Mouse (Mus musculus) thymus, adult 18-20 months (tissue): ENCODE data around the gene Atg2a.

ENCODE experiments used
- DNase-seq, 2 experiments: peaks; one replicate each; pipeline ENCODE4 v3.0.0; 2022; ENCODE audit warnings: mixed read lengths in 2 of 2

Gene Atg2a

DNA sequence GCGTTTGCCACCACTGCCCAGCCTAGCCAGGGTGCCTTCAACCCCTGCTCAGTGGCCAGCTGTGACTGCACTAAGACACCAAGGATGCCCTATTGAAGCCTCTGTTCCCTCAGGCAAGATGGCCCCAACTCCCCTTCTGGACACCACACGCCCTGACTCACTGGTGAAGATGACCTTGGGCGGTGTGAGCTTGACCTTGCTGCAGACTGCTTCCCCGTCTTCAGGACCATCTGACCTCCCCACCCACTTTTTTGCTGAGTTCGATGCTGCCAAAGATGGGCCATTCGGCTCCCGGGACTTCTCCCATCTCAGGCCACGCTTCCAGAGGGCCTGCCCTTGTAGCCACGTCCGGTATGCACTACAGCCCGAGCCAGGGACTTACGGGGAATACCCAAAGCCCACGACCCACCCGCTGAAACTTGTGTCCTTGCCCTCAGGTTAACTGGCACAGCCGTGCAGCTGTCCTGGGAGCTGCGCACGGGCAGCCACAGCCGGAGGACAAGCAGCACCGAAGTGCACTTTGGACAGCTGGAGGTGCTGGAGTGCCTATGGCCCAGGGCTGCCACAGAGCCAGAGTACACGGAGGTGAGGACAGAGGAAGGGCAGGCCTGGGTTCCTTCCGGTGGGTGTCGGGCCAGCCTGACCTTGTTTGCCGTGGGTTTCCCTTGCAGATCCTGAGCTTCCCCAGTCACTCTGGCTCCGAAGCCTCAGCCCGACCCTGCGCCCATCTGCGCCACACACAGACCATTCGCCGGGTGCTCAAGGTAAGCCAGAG lies 6.2 kb downstream of the Atg2a start:
- no peak for DNase-seq

DNA sequence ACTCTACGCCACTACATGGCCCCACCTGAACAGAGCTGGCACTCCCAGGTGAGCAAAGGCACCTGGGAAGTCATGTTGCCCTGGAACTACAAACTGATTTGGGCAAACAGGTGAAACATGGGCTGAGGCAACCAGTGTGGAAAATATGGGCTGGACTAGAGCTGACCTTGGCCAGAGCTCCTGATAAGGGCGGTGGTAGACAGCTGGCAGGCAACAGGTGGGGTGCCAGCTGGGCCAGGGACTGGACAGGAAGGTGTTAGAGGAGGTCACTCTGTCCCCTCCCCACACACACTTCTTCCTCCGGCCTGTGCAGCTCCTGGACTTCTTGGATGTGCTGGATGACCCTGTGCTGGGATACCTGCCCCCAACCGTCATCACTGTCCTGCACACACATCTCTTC lies 11.6 kb downstream of the Atg2a start:
- DNase-seq: no peak

DNA sequence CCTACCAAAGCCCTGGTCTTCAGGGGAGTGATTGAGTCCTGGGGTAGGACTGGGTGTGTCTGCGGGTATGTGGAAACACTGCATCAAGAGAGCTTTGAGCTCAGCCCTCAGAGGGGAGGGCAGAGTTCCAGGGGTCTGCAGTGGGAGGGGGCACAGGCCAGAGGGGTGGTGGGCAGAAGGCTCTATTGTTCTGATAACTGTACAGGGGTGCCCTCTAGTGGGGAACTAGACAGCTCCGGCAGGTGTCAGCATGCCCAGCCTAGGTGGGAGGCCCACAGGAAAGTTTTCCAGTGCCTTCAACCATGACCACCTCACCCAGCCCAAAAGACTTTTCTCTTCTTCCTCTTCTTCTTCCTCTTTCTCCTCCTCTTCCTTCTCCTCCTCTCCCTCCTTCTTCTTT lies 19.0 kb downstream of the Atg2a start:
- DNase-seq: no peak

DNA sequence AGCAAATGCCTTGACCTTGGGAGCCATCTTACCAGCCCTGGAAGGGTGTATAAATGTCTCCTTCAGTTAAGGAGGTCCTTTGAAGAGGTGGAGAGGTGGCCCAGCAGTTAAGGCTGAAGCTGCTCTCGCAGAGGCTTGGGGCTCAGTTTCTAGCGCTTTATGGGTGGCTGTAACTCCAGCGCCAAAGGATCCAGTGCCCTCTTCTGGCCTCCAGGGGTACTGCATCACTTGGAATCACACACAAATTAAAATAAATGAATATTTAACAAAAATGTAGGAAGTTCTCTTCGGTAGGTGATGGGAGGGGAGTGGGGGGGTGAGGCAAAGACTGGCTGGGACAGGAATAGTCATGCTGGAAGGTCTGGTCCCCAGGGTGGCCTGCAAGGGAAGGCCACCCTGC lies 19.5 kb downstream of the Atg2a start:
- DNase-seq: no peak

DNA sequence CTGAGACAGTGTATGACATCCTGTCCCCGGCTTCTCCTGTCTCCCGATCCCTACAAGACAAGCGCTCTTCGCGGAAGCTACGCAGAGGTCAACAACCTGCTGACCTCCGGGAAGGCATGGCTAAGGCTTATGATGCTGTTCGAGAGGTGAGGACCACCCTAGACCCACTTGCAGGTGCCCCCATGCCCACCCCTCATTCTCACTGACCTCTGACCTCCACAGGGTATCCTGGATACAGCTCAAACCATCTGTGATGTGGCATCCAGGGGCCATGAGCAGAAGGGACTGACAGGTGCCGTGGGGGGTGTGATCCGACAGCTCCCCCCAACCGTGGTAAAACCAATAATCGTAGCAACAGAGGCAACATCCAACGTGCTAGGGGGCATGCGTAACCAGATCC lies 19.9 kb downstream of the Atg2a start:
- DNase-seq: no peak

DNA sequence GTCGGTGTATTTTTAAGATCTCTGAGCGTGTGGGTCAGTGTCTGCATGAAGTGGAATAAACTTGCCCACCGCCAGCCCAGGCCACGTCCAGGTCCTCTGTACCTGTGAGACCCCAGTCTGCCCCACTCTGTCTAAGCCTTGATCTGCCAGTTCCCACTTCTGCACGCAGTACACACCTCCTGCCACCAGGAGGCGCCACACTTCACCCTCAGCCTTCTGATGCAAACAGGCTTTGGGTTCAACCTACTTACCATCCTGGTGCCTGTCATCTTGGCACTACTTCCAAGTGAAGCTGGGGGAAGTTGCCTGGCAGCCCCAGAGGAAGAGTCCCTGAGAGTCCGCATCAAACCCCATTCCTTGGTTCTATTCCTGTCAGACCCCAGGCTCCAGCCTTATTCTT lies 20.8 kb downstream of the Atg2a start:
- peak; percentile 52 to 53 for DNase-seq

DNA sequence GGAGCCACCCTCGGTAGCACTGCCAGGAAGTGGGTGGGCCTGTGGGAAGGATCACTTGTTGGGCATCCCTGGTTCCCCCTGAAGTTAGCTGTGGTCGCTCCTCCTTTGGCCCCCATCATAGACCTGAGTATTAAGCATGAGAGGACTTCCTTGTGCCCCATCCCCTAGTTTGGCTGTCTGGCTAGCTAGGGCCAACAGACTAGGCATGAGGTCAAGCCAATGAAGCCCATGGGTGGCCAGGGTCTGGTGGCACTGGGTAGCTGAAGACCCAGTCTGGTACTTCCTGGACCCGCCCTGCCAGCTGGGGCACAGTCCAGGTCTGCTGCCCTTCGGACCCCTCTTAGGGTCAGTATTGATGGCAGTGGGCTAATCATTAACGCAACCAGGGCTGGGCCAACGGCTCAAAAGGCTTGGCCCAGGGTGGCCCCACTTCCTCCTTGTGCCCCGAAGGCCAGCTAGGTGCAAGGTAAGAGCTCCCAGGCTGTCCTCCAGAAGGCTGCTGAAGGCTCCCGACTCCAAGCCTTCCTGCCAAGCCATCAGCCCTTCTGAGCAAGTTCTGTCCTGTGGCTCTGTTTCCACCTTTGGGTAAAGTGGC lies 21.5 kb downstream of the Atg2a start:
- no peak for DNase-seq

DNA sequence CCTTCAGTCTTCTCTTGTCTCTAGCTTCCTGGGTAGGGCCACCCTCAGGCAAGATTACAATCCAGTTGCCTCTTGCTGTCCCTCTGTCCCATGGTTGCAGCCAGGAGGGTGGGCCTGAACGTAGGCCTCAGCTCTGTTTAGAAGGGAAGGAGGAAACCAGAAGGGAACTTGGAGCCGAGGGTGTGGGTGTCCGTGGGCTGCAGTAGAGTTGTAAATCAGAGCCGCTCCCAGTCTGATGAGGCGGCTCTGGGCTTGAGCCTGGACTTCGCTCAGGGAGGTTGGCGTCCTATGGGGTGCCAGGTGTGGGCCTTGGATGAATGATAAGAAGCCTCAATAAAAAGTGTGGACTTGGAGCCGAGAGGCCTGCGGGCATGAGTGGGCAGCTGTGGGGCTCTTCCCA lies 22.7 kb downstream of the Atg2a start:
- DNase-seq: no peak

DNA sequence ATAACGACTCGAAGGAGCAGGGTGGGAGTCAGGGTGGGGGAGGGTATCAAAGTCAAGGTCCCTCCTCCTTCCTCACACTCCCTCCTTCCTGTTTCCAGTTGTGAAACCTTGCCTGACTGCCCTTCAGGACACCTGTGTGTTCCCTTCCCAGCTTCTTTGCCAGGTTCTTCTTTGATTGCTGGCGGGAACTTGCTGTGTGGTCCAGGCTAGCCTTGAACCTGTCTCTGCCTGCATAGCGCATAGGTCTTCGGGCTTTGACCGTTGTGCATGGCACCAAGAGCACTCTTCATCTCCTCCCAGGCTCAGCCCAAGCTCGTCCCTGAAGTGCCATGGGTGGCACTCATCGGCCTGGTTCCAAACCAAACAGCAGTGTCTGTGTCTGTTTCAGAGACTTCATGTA lies 23.5 kb downstream of the Atg2a start:
- DNase-seq: no peak

DNA sequence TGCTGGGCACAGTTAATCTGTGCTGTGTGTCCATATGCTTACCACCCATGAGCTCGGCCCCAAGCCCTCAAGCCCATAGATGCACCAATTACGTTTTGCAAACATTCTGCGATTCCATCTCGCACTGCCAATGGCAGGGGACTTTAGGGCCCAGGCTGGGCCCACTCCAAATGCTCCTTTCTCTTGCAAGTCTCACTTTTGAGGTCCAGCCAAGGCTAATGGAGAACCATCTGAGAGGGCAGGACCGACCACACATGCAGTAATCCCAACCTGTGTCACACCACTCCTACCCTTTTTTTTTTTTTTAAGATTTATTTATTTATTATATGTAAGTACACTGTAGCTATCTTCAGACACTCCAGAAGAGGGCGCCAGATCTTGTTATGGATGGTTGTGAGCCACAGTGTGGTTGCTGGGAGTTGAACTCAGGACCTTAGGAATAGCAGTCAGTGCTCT lies 24.3 kb downstream of the Atg2a start:
- no peak for DNase-seq

DNA sequence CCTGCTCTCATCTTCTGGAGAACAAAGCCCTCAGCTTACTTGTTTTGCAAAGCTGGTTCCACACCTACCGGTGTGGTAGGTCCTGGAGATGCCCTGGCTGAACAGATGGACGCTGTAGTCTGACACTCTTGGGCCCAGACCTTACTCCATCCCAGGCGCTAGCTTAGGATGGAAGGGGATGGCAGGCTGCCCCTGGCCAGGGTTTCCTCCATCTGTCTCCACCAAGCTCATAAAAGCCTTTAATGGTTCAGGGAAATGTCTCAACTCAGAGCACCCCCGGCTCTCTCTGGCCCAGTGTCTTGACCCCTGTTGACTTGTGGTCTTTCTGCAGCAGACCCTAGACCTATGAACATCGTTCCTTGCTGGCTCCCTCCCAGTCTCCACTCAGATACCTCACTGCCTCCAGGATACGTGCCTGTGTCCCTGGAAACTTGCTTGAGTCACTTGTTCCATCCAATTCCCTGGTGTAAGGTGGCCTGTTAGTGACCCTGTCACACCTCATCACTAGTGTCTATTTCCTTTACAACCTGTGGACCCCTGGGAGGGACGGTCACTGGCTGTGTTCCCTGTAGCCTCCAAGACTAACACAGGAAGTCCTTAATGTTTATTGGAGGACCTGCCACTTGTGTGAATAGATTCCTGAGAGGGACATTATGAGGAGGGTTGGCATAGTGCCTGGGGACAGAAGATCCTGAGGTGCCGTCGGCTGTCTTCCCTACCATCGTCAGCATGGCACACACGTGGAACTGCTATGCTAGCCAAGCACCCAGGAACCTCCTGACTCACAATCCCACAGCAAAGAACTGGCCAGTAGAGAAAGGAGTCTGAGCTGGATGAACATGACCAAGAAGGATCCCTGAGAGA lies 26.1 kb downstream of the Atg2a start:
- no peak for DNase-seq

DNA sequence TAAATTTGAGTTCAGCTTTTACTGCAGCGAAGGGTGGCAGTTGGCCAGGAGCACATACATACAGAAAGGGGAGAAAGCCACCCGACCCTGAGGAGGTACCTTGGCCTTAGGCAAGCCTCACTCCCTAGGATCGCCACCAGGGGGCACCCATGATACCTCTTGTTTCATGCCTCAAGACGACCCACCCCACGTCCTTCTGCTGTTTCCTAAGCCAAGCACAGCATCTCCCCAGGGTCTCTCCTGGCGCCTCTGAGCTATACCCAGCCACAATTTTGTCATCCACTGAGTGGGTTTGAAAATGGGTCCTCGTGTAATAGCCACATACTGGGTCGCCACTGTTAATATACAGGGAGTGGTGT lies 26.7 kb downstream of the Atg2a start:
- peak; percentile 64 to 72 for DNase-seq

DNA sequence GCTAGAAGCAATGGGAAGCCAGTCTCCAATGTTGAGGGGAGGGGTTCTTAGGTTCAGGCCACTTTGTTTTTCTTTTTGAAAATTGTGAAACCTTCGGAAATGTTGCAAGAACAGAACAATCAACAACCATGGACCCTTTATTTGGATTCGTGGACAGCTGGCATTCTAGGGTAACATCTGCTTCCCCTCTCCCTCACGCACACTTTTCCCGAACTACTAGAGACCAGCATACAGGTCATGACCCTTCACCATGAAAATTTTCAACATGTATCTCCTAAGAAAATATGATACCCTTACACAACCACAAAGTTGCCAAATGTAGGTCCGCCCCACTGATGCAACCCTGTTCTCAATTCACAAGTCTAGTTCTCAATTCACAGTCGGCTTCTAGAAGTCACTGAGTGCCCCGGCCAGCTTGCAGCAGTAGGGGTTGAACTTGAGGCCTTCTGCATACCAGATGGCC lies 27.2 kb downstream of the Atg2a start:
- DNase-seq: no peak

DNA sequence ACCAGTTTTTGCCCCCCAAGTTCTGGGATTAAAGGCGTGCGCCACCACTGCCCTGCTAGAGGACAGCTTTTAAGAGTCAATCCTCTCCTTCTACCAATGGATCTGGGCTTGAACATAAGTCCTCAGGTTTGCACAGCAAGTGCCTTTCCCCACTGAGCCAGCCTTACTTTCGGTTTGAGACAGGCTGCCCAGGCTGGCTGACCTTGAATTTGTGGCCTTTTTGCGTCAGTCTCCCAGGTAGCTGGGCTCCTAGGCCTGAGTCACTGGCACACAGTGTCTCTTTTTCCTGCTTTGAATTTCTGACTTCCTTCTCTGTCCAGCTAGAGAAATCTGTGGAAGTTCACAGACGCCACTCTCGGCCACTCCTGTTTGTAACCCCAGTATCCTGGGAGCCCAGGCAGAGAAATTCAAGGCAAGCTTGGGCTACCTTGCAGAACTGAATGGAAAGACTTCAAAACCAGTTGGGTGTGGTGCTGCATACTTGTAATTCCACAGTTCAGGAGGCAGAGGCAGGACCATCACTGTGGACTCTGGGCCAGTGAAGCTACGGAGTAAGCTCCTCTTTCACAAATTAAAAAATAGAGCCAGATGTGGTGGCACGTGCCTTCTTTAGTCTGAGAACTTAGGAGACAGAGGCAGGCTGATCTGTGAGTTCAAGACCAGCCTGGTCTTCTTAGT lies 28.5 kb downstream of the Atg2a start:
- no peak for DNase-seq

DNA sequence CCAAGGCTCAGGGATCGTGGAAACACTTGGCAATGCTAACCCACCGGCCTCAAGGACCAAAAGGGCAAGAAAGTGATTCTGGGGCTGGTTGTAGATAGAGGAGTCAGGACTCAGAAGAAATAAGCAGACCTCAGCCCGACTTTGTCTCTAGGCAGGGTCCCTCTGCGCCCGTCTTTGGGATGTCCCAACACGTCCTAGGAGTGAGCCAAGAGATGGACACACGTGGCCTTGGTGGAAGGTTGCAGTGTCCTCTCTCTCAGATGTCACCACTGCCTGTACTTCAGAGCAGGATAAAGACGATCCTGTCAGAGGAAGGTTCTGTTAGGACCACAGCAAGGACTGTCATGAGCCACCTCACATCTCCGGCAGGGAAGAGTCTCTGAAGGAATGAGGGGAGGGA lies 29.2 kb downstream of the Atg2a start:
- no peak for DNase-seq

DNA sequence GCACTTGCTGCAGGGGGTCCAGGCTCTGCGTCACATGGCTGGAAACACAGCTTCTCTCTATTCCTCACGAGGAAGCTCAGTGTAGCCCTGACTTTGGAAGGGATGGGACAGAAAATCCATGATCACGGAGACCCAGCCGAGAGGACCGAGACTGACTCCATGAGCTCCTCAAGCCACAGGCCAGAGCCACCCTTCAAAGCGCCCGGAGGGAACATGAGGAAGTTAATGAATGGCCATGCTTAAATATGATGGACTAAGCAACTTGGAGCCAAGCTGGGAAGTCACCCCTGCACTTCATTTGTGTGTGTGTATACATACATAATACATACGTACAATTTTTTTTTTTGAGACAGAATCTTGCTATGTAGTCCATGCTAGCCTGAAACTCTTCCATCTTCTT lies 29.7 kb downstream of the Atg2a start:
- DNase-seq: no peak

DNA sequence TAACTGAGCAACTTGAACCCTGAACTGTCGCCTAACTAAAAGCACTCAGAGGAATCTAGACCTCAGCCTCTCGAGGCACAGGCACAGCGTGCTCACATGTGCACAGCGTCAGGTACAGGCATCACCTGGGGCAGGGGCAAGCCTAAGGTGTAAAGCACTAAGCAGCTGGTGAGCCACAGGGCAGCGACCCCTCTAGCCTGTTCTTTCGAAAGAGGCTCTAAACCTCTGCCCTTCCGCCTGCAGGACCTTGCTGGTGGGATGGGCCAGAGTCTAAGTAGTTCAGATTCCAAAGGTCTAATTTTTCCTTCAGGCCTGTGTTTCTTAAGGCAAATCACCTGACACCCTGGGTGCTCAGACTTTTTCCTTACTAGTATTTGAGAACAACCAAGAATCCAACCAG lies 30.6 kb downstream of the Atg2a start:
- no peak for DNase-seq

DNA sequence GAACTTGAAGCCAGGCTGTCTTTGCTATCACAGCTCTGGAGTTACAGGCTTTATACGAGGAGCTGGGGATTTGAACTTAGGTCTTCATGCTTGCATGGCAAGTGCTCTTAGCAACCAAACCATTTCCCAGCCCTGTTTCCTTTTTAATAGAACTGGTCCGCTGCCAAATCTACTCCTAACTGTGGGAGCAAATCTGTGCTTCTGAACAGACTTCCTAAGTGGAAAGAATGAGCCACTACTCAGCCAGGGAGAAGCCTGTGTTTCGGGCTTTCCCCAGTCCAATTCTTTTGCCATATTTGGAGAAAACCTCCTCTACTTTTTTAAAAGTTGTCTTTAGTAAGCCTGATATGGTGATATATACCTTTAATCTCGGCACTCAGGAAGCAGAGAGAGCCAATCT lies 31.3 kb downstream of the Atg2a start:
- DNase-seq: no peak

DNA sequence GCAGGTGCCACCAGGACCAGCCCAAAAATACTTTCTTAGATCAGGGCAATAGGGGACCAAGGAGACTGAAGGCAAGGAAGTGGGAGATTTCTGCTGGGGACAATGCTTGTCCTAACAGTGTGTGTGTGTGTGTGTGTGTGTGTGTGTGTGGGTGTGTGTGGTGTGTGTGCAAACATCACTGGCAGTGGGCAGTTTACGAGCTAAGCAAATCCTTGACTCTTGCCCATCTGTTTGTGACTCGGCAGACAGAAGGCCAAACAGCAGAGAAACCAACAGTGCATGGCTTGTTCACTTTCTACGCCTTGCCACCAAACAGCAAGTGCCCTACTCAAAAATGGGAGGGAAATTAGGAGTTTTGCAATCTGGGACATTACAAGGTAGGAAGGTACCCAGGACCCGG lies 32.1 kb downstream of the Atg2a start:
- DNase-seq: no peak

DNA sequence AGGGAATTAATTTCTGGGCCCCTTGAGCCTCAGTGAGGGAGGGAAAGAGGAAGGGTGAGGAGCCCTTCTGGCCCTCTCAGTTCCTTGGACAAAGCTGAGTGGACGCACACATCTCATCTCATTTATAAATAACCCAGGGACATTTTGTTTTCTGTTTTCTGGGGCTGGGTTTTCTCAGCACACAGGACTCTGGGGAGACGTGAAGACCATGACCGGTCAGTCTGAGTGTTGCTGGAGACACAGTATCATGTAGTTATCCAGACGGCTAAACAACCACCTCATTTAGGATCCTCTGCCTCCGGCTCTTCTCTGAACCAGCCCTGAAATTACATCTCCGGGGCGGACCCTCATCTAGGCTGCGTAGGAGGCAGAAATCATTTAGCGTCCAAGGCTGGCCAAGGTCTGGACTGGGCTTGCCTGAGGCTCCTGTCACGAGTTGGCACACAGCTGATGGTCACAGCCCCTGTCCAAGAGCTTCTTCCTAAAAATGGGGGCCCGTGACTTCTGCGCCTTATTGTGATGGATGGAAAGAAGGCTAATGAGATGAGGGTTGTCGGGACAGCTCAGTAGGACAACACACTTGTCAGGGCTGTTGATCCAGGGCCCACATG lies 32.6 kb downstream of the Atg2a start:
- no peak for DNase-seq

DNA sequence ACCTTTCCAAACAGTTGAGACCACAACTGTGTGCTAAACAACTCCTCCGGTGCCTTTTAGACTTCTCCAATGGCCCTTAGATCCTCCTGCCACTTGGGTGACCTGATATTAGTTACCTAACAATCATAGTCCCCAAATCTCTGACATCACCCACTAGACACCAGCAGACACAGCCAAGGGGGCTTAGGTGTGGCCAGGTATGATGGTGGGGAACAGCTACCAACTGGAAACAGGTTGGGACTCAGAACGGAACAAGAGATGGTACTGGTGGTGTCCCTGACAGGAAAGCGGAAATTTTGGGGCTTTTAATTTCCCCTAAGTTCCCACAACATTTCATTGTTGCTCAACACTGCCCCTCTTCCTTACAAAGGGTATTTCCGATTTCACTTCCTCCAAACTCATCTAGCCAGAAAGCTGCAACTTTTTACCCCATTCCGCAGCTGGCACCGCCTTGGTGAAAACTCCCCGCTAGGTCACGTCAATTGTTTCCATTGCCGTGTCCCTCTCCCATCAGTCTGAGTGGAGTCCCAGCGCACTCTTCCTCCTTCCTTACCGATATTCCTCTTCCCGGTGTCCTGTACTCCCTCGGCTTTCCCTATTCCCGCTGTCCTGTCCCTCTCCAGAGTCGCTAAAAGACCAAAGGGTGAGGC lies 34.4 kb downstream of the Atg2a start:
- DNase-seq: peak; percentile 26 to 59
